Mouse (Mus musculus) kidney, adult 2 months (tissue): ENCODE measurements around the gene Pck2. TPM values are rescaled to one million over a fixed set of nuclear protein-coding genes. Genes with fewer than 3 reads are reported as not detected.

Experiments
- DNase-seq: peaks from one replicate; pipeline ENCODE4 v3.0.0; 2021
- H3K27ac ChIP-seq: fragments of 200-500 bp; 2 replicates; pipeline ENCODE4 v1.5.1; 2012; ENCODE audit warnings: low read depth, low read length, control low read depth, inconsistent platforms; ENCODE audit not compliant: insufficient read depth
- H3K27me3 ChIP-seq: fragments of 200-500 bp; replicated peaks from 2 replicates; pipeline ENCODE4 v1.6.1; 2012; ENCODE audit warnings: mild to moderate bottlenecking, moderate library complexity, low read length, inconsistent platforms; ENCODE audit not compliant: control insufficient read depth, insufficient read depth
- H3K36me3 ChIP-seq: fragments of 200-500 bp; 2 replicates; pipeline ENCODE4 v1.6.1; 2012; ENCODE audit warnings: mild to moderate bottlenecking, moderate library complexity, low read length, inconsistent platforms; ENCODE audit not compliant: control insufficient read depth, insufficient read depth
- H3K4me1 ChIP-seq: fragments of 200-500 bp; 2 replicates; pipeline ENCODE4 v1.6.1; 2011; ENCODE audit warnings: low read length; ENCODE audit not compliant: control insufficient read depth, insufficient read depth
- H3K4me3 ChIP-seq: fragments of 200-500 bp; 2 replicates; pipeline ENCODE4 v1.5.1; 2011; ENCODE audit warnings: mild to moderate bottlenecking, low read depth, low read length, control low read depth; ENCODE audit not compliant: insufficient read depth
- CTCF ChIP-seq: fragments of 200-500 bp; conservative IDR thresholded peaks from 2 replicates; pipeline ENCODE4 v1.5.1; 2011; ENCODE audit warnings: low read depth, mild to moderate bottlenecking, control low read depth, low read length, moderate library complexity, mixed read lengths; ENCODE audit not compliant: insufficient read depth, insufficient read length
- POLR2A ChIP-seq: fragments of 200-500 bp; IDR thresholded peaks from one replicate; pipeline ENCODE4 v1.6.1; 2011; ENCODE audit warnings: low read depth, low read length, control low read depth
- WGBS: fragments of 180-500 bp; shearing (Covaris S2); methylation state at CpG from one replicate; pipeline ENCODE4 v1.1.7; 2018; 5-methylcytosine and 5-hydroxymethylcytosine counted together
- polyA plus RNA-seq: library from polyadenylated mRNA; depleted of rRNA; stranded (reverse); fragments of >200 nt; gene quantifications from 2 replicates; pipeline ENCODE4 v1.2.3, GENCODE M21; 2012

The Pck2 gene
- polyA plus RNA-seq, 1 experiment: 22.9 TPM

GRCm38 (mm10) chr14:55580731-55581130, 40.7 kb downstream of the Pck2 start:
- 94% methylated on average over 16 of the region's 16 CpGs for WGBS
- no peak for DNase-seq
- H3K27me3 ChIP-seq: no peaks in the 10 kb centered on the region
- H3K4me3 ChIP-seq: no peak overlapping the region
- peaks cover 13% of the 10 kb centered on the region; the same call in 1 of the 2 replicates for H3K4me1 ChIP-seq
- TF ChIP-seq CTCF (no peak), POLR2A (no peak)
- H3K27ac ChIP-seq: no peak overlapping the region
- H3K36me3 ChIP-seq: no peaks in the 10 kb centered on the region

GRCm38 (mm10) chr14:55581981-55582681, 42.1 kb downstream of the Pck2 start:
- peaks cover 11% of the 10 kb centered on the region; the same call in 1 of the 2 replicates for H3K4me1 ChIP-seq
- H3K27ac ChIP-seq: no peak overlapping the region
- no peak overlapping the region for H3K4me3 ChIP-seq
- no peaks in the 10 kb centered on the region for H3K36me3 ChIP-seq
- WGBS: 68% methylated on average over 9 of the region's 9 CpGs
- TF ChIP-seq CTCF: peak; percentile 44
- TF ChIP-seq POLR2A: no peak
- H3K27me3 ChIP-seq: no peaks in the 10 kb centered on the region
- DNase-seq: no peak

- WGBS: 53% methylated on average over 5 of the region's 5 CpGs
- H3K27ac ChIP-seq: no peak overlapping the region
- H3K4me1 ChIP-seq: peaks cover 11% of the 10 kb centered on the region; the same call in 1 of the 2 replicates
- peak overlapping the region; percentile 97 for H3K4me3 ChIP-seq
- no peak for DNase-seq
- TF ChIP-seq CTCF (no peak), POLR2A (no peak)
- H3K27me3 ChIP-seq: no peaks in the 10 kb centered on the region
- no peaks in the 10 kb centered on the region; the same call in 1 of the 2 replicates for H3K36me3 ChIP-seq
Measured at GRCm38 (mm10) chr14:55584303-55584701, 44.2 kb downstream of the Pck2 start.

DNA sequence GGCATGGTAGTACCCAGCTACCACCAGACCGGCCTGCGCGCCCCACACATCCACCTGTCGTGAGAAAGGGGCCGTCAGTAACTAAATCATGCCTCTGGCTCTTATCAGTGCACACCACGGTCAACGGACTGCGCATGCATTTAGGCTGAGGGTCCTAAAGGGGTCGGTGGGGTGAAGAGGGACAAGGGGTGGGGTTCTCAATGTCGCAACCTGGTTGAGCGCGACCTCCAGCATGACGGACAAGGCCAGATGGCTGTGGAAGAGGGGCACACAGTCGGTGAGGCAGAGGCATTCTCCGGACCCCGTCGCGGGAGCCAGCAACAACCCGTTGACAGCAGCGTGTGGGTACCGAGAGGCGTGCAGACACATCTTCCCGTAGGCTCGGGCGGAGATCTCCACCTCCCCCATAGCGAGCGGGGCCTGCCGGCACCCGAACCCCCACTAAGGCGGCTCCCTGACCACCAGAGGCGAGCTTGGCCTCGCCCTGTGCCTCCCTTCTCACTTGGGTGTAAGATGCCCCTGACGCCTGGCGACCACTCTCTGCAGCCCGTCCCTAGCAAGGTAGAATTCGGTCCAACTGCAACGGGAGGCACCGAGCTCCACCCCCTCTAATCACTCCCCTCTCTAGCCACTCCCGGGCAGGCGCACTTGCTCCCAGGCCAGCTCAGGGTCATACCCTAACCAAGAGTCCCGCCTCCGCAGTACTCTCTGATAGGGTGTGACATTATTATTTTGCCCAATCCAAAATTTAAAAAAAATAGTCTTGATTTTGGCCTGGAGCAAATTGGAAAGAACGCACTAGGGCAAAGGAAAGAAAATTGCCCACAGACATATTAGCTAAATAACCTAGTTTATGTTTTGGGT, 44.9 kb downstream of the Pck2 start, which contains the start of gene Emc9:
Emc9 (minus strand) TSS at position 601 of the 864 bp plus-strand sequence.
- peak; percentile 90 for DNase-seq
- TF ChIP-seq CTCF: no peak
- no peak for TF ChIP-seq POLR2A
- H3K27me3 ChIP-seq: no peaks in the 10 kb centered on the region
- H3K36me3 ChIP-seq: no peaks in the 10 kb centered on the region; the same call in 1 of the 2 replicates
- peak within 1 kb of the TSS; percentile 97 for H3K4me3 ChIP-seq
- peak within 1 kb of the TSS; percentile 58; the same call in 1 of the 2 replicates for H3K27ac ChIP-seq
- peaks cover 11% of the 10 kb centered on the region; the same call in 1 of the 2 replicates for H3K4me1 ChIP-seq
- 5% methylated on average over 43 of the region's 43 CpGs for WGBS

DNA sequence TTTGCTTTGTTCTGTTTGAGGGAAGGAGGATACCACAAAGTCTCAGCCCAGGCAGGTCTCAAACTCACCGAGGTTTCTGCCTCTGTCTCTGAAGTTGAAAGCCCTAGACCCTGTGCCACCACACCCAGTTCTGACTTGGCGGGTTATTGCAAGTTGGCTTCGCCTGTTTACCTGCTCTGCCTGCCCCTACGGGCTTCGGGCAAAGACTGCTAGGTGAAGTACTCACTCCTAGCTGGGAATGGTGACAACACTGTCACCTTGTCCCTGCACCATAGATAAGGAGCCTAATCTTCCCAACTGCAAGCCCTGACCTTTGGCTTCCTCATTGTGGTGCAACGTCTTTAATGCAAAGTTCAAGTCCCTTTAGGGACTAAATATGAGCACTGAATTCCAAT, 45.5 kb downstream of the Pck2 start:
- 0 out of 2 replicates have a peak overlapping the region, but pooled peaks have one; percentile 13 for H3K27ac ChIP-seq
- peaks cover 11% of the 10 kb centered on the region; the same call in 1 of the 2 replicates for H3K4me1 ChIP-seq
- no peaks in the 10 kb centered on the region for H3K27me3 ChIP-seq
- H3K4me3 ChIP-seq: no peak overlapping the region
- WGBS: 57% methylated on average over 6 of the region's 6 CpGs
- DNase-seq: no peak
- TF ChIP-seq CTCF: no peak
- no peak for TF ChIP-seq POLR2A
- H3K36me3 ChIP-seq: no peaks in the 10 kb centered on the region; the same call in 1 of the 2 replicates

GRCm38 (mm10) chr14:55586149-55586548, 46.1 kb downstream of the Pck2 start:
- Histone ChIP-seq H3K4me3 (no peak overlapping the region), H3K36me3 (no peaks in the 10 kb centered on the region; the same call in 1 of the 2 replicates), H3K27me3 (no peaks in the 10 kb centered on the region), H3K4me1 (peaks cover 11% of the 10 kb centered on the region; the same call in 1 of the 2 replicates), H3K27ac (no peak overlapping the region)
- DNase-seq: no peak
- no peak for TF ChIP-seq CTCF
- no peak for TF ChIP-seq POLR2A
- WGBS: 95% methylated on average over 2 of the region's 2 CpGs
